Mouse (Mus musculus): ENCODE measurements around the gene Ate1.

DNA sequence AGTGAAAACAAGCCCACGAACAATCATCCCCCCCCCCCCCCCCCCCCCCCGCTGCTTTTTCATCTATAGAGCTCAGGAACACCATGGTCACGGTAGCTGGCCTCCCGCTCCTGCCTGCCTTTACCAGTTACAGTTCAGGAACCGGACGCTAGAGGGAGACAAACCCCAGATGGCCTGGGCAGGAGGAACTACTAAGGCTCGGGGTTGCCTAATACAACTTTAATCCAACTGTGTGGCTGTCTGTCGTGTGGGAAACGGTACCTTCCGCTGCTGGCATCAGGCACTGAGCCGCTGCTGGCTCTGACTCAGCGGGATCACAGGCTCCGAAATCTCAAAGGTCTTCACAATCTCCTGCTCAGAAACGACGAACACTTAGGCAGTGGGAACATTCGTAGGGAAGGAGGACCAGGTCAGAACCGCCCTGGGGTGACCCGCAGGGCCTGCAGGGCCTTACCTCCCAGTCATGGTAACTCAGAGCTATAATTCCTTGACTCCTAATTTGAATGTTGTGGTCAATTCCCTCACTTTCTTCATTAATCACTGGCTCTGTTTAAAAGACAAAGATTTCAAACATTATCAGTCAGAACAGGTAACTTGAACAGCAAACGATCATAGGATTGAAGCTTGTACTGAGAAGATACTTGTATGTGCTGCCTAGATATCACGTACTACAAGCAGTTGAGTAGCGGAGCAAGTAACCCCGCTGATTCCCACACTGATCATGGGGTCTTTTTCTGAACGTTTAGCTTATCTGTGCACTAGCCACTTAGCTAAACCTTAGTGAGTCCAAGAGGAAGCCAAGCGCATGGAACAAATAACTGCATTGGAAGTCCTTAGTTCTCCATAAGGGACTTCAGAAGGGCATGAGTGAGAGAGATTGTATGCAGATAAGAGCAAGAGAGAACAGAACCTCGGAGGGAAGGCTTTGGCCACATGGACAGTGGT, 13.4 kb upstream of the Ate1 start:
- TF ChIP-seq ZC3H11A (IDR thresholded peaks at IDR 0.05; ENCODE audit: borderline replicate concordance, low read depth, low read length) (no peak), CHD2 (IDR thresholded peaks at IDR 0.05; ENCODE audit: low read depth, low read length) (no peak)

Data from ES-E14 (cell line).